11 mouse cellular contexts compared by ENCODE assay signal in genomic region chr13:111574196-111574595, GRCm38 (mm10). TPM values are rescaled to one million over a fixed set of nuclear protein-coding genes. Genes with fewer than 3 reads are reported as not detected.
DNase-seq lines count a peak whose midpoint lies in the region; ATAC-seq and TF ChIP-seq lines count a peak whose summit lies in the region.
"Had no signal": no experiment of that assay in that cellular context is flagged by ENCODE, and none has a peak within 500 bp of the region (broad histone marks: within the 10 kb centered on the region; RNA-seq: fewer than 3 reads in every experiment).

No protein-coding gene starts in this region.

- H3K36me3 ChIP-seq in kidney, embryonic 16.5 days (ENCODE audit: insufficient read depth, low read length): no peaks in the 10 kb centered on the region
- H3K36me3 ChIP-seq in small intestine, adult 2 months (ENCODE audit: control insufficient read depth, insufficient read depth, low read length): no peaks in the 10 kb centered on the region
- H3K36me3 ChIP-seq: hindbrain, embryonic 10.5 days; stomach, embryonic 15.5 days had no signal

- ATAC-seq in kidney, embryonic 16.5 days (ENCODE audit: low FRiP score, low TSS enrichment): no peak

- no peak for TF ChIP-seq POLR2A in small intestine, adult 2 months (IDR thresholded peaks at IDR 0.05; ENCODE audit: low read depth, low read length)

- no peaks in the 10 kb centered on the region for H3K4me1 ChIP-seq in kidney, embryonic 16.5 days (ENCODE audit: insufficient read depth, low read length)
- no peaks in the 10 kb centered on the region; the same call in 1 of the 2 replicates for H3K4me1 ChIP-seq in small intestine, adult 2 months (ENCODE audit: control insufficient read depth, insufficient read depth, insufficient read length, low read length)
- H3K4me1 ChIP-seq: hindbrain, embryonic 10.5 days; stomach, embryonic 15.5 days had no signal

- H3K9me3 ChIP-seq in kidney, embryonic 16.5 days (ENCODE audit: low read length): no peaks in the 10 kb centered on the region
- H3K9me3 ChIP-seq: hindbrain, embryonic 10.5 days; stomach, embryonic 15.5 days had no signal

- H3K4me2 ChIP-seq in kidney, embryonic 16.5 days (replicated peaks; ENCODE audit: low read depth, low read length): no peak overlapping the region
- H3K4me2 ChIP-seq: stomach, embryonic 15.5 days had no signal

- H3K9ac ChIP-seq in kidney, embryonic 16.5 days (replicated peaks; ENCODE audit: low read length): no peak overlapping the region
- H3K9ac ChIP-seq: stomach, embryonic 15.5 days had no signal

- peak; percentile 6 to 17 for DNase-seq in adrenal gland, postnatal 36 days
- DNase-seq in adrenal gland, adult 8-10 months: no peak
- peak; percentile 4 for DNase-seq in kidney, adult 9 months
- DNase-seq in retina, embryonic 14.5 days (ENCODE audit: low spot score): peak; percentile 24
- no peak for DNase-seq in retina, postnatal 1 day
- no peak for DNase-seq in layer of hippocampus, adult 18-20 months (ENCODE audit: low spot score in 2 of 2)

- H3K4me3 ChIP-seq in kidney, embryonic 16.5 days (ENCODE audit: low read length): no peak overlapping the region
- H3K4me3 ChIP-seq in small intestine, adult 2 months (ENCODE audit: low read depth, low read length): no peak overlapping the region
- H3K4me3 ChIP-seq: hindbrain, embryonic 10.5 days; stomach, embryonic 15.5 days had no signal

- WGBS in kidney, embryonic 16.5 days: 40% methylated on average over 4 of the region's 4 CpGs
- WGBS in small intestine, adult 2 months: 30% methylated on average over 4 of the region's 4 CpGs

- H3K27ac ChIP-seq in kidney, embryonic 16.5 days (ENCODE audit: low read length): no peak overlapping the region
- H3K27ac ChIP-seq in small intestine, adult 2 months (ENCODE audit: insufficient read depth, low read depth, low read length): no peak overlapping the region
- H3K27ac ChIP-seq: hindbrain, embryonic 10.5 days; stomach, embryonic 15.5 days had no signal

- H3K27me3 ChIP-seq in kidney, embryonic 16.5 days (ENCODE audit: insufficient read depth, low read length): no peaks in the 10 kb centered on the region
- H3K27me3 ChIP-seq in small intestine, adult 2 months (ENCODE audit: control insufficient read depth, insufficient read depth, low read length): no peaks in the 10 kb centered on the region
- H3K27me3 ChIP-seq: stomach, embryonic 15.5 days had no signal

- peak; percentile 55; the same call in 1 of the 2 replicates for TF ChIP-seq CTCF in small intestine, adult 2 months (IDR thresholded peaks at IDR 0.05; ENCODE audit: extremely low read depth, insufficient read length, insufficient replicate concordance, low read depth, low read length)

RNA-seq across cellular contexts. Expression of gene Gm10198, which starts 18.4 kb away (rescaled TPM):
- not detected for total RNA-seq in adrenal gland, postnatal 36 days (2021)
- not detected for total RNA-seq in adrenal gland, adult 8-10 months (2022)
- not detected in 2 replicates for polyA plus RNA-seq in kidney, embryonic 16.5 days (2015; fragmentation: Nextera tagmentation; extraction: Ambion mirVana)
- polyA plus RNA-seq in small intestine, adult 2 months (2012; rRNA removed): not detected in 2 replicates
- not detected for total RNA-seq in layer of hippocampus, adult 18-20 months (2021)
- polyA plus RNA-seq: hindbrain, embryonic 10.5 days; limb, embryonic 11.5 days; stomach, embryonic 15.5 days had no signal

RNA-seq across cellular contexts. Expression of gene Gm49496, which starts 24.4 kb away (rescaled TPM):
- total RNA-seq in adrenal gland, postnatal 36 days (2021): not detected
- total RNA-seq in adrenal gland, adult 8-10 months (2022): not detected
- polyA plus RNA-seq in kidney, embryonic 16.5 days (2015; fragmentation: Nextera tagmentation; extraction: Ambion mirVana): not detected in 2 replicates
- not detected in 2 replicates for polyA plus RNA-seq in small intestine, adult 2 months (2012; rRNA removed)
- total RNA-seq in layer of hippocampus, adult 18-20 months (2021): not detected
- polyA plus RNA-seq: hindbrain, embryonic 10.5 days; limb, embryonic 11.5 days; stomach, embryonic 15.5 days had no signal

Comparison
In these comparisons a context has a peak if more than half of its experiments do, and no peak if none do; other contexts are left out.
1. DNase-seq: peak in adrenal gland, postnatal 36 days (2 of 2), kidney, adult 9 months (single experiment) and retina, embryonic 14.5 days (single experiment); none in adrenal gland, adult 8-10 months (single experiment), retina, postnatal 1 day (single experiment) and layer of hippocampus, adult 18-20 months (0 of 2).